Mouse (Mus musculus) intestine, embryonic 16.5 days (tissue): Measurements from ENCODE around the gene Prap1. TPM values are rescaled to one million over a fixed set of nuclear protein-coding genes. Genes with fewer than 3 reads are reported as not detected.
A peak's percentile ranks its signal among the peaks of the same experiment; 100 is the strongest.

Experiments used
- ATAC-seq: fragments of 200-750 bp; cut with Nextera tagmentation; 2 replicates; pipeline ENCODE4 v1.8.0; 2017; ENCODE audit warnings: moderate TSS enrichment, moderate library complexity
- H3K27ac ChIP-seq: fragments of 300-500 bp; sonication (generic); 2 replicates; pipeline ENCODE4 v1.5.1; 2014; ENCODE audit warnings: mild to moderate bottlenecking, low read length
- H3K27me3 ChIP-seq: fragments of 300-500 bp; sonication (generic); replicated peaks from 2 replicates; pipeline ENCODE4 v1.6.1; 2014; ENCODE audit warnings: low read length, control low read depth, mixed read lengths; ENCODE audit not compliant: control insufficient read depth, insufficient read depth
- H3K36me3 ChIP-seq: fragments of 300-500 bp; sonication (generic); 2 replicates; pipeline ENCODE4 v1.6.1; 2014; ENCODE audit warnings: low read length, control low read depth; ENCODE audit not compliant: control insufficient read depth, insufficient read depth
- H3K4me1 ChIP-seq: fragments of 300-500 bp; sonication (generic); 2 replicates; pipeline ENCODE4 v1.6.1; 2014; ENCODE audit warnings: low read length, control low read depth, mixed read lengths; ENCODE audit not compliant: control insufficient read depth, insufficient read depth
- H3K4me2 ChIP-seq: fragments of 300-500 bp; sonication (generic); 2 replicates; pipeline ENCODE4 v1.6.1; 2014; ENCODE audit warnings: low read depth, low read length, control low read depth
- H3K4me3 ChIP-seq: fragments of 300-500 bp; sonication (generic); 2 replicates; pipeline ENCODE4 v1.5.1; 2014; ENCODE audit warnings: mild to moderate bottlenecking, low read length
- H3K9ac ChIP-seq: fragments of 300-500 bp; sonication (generic); 2 replicates; pipeline ENCODE4 v1.6.1; 2014; ENCODE audit warnings: low read depth, low read length
- H3K9me3 ChIP-seq: fragments of 300-500 bp; sonication (generic); 2 replicates; pipeline ENCODE4 v1.6.1; 2016; ENCODE audit warnings: low read length, control low read depth; ENCODE audit not compliant: control insufficient read depth
- WGBS: fragments of 180-500 bp; shearing (Covaris S2); extraction: QIAGEN DNeasy Blood & Tissue Kit; methylation state at CpG from one replicate; pipeline ENCODE4 v1.1.7; 2014; 5-methylcytosine and 5-hydroxymethylcytosine counted together
- polyA plus RNA-seq: library from polyadenylated mRNA; unstranded; fragments of >200 nt; fragmentation: Nextera tagmentation; extraction: Ambion mirVana; gene quantifications from 2 replicates; pipeline ENCODE4 v1.2.1, GENCODE M21; 2015

Prap1 gene
- polyA plus RNA-seq, 1 experiment from 2014 or later: 902 TPM

GRCm38 (mm10) chr7:140080503-140081156 is 12.6 kb upstream of the Prap1 start:
- peak overlapping the region; percentile 25 for H3K4me3 ChIP-seq
- no peak overlapping the region for H3K27ac ChIP-seq
- H3K9me3 ChIP-seq: no peaks in the 10 kb centered on the region
- peak; percentile 70 for ATAC-seq
- H3K27me3 ChIP-seq: peaks cover 28% of the 10 kb centered on the region
- H3K9ac ChIP-seq: 0 out of 2 replicates have a peak overlapping the region, but pooled peaks have one; percentile 33
- no peaks in the 10 kb centered on the region for H3K36me3 ChIP-seq
- peaks cover 3% of the 10 kb centered on the region for H3K4me1 ChIP-seq
- WGBS: 3% methylated on average over 24 of the region's 24 CpGs
- peak overlapping the region; percentile 37 for H3K4me2 ChIP-seq

- Histone ChIP-seq H3K27me3 (peaks cover 26% of the 10 kb centered on the region), H3K27ac (no peak overlapping the region), H3K36me3 (no peaks in the 10 kb centered on the region), H3K4me3 (no peak overlapping the region; the same call in 1 of the 2 replicates), H3K4me2 (no peak overlapping the region), H3K9me3 (no peaks in the 10 kb centered on the region), H3K4me1 (peaks cover 3% of the 10 kb centered on the region), H3K9ac (no peak overlapping the region)
- 26% methylated on average over 20 of the region's 20 CpGs for WGBS
- ATAC-seq: no peak
Measured at GRCm38 (mm10) chr7:140081408-140082241, 11.6 kb upstream of the Prap1 start.

GRCm38 (mm10) chr7:140082242-140082678 is 10.9 kb upstream of the Prap1 start, which contains the start of gene Caly:
TSS of gene Caly (minus strand) at chr7:140082548.
- Histone ChIP-seq H3K4me1 (peaks cover 3% of the 10 kb centered on the region), H3K9me3 (no peaks in the 10 kb centered on the region), H3K27ac (no peak within 1 kb of the TSS), H3K9ac (no peak within 1 kb of the TSS), H3K27me3 (peaks cover 26% of the 10 kb centered on the region), H3K4me2 (no peak within 1 kb of the TSS), H3K36me3 (no peaks in the 10 kb centered on the region), H3K4me3 (no peak within 1 kb of the TSS)
- 0 out of 2 replicates have a peak, but pooled peaks have one; percentile 45 for ATAC-seq
- 5% methylated on average over 18 of the region's 18 CpGs for WGBS

GRCm38 (mm10) chr7:140090601-140091000 is 2.6 kb upstream of the Prap1 start:
- Histone ChIP-seq H3K4me2 (no peak overlapping the region), H3K9ac (no peak overlapping the region), H3K27ac (no peak overlapping the region), H3K4me1 (peaks cover 13% of the 10 kb centered on the region), H3K36me3 (no peaks in the 10 kb centered on the region), H3K27me3 (no peaks in the 10 kb centered on the region), H3K9me3 (no peaks in the 10 kb centered on the region), H3K4me3 (no peak overlapping the region)
- WGBS: 73% methylated on average over 10 of the region's 10 CpGs
- ATAC-seq: no peak

- 33% methylated on average over 5 of the region's 5 CpGs for WGBS
- no peaks in the 10 kb centered on the region for H3K9me3 ChIP-seq
- peak overlapping the region; percentile 46 for H3K4me3 ChIP-seq
- H3K36me3 ChIP-seq: no peaks in the 10 kb centered on the region
- H3K27ac ChIP-seq: peak overlapping the region; percentile 48
- H3K9ac ChIP-seq: peak overlapping the region; percentile 48
- no peaks in the 10 kb centered on the region for H3K27me3 ChIP-seq
- peak; percentile 43 for ATAC-seq
- H3K4me2 ChIP-seq: peak overlapping the region; percentile 57
- H3K4me1 ChIP-seq: peaks cover 14% of the 10 kb centered on the region
Measured at GRCm38 (mm10) chr7:140094954-140095353, 1.8 kb downstream of the Prap1 start.

GRCm38 (mm10) chr7:140095556-140095955 is 2.4 kb downstream of the Prap1 start:
- WGBS: 43% methylated on average over 1 of the region's 1 CpGs
- peak; percentile 12 for ATAC-seq
- Histone ChIP-seq H3K9ac (0 out of 2 replicates have a peak overlapping the region, but pooled peaks have one; percentile 12), H3K4me2 (peak overlapping the region; percentile 57), H3K27me3 (no peaks in the 10 kb centered on the region), H3K36me3 (no peaks in the 10 kb centered on the region), H3K9me3 (no peaks in the 10 kb centered on the region), H3K27ac (no peak overlapping the region), H3K4me1 (peaks cover 14% of the 10 kb centered on the region), H3K4me3 (peak overlapping the region; percentile 46)

- Histone ChIP-seq H3K36me3 (no peaks in the 10 kb centered on the region), H3K9me3 (no peaks in the 10 kb centered on the region), H3K4me2 (no peak overlapping the region), H3K27ac (no peak overlapping the region), H3K9ac (no peak overlapping the region), H3K27me3 (no peaks in the 10 kb centered on the region), H3K4me3 (no peak overlapping the region), H3K4me1 (peaks cover 14% of the 10 kb centered on the region)
- ATAC-seq: no peak
Measured at GRCm38 (mm10) chr7:140096055-140096454, 2.9 kb downstream of the Prap1 start.

- no peaks in the 10 kb centered on the region for H3K9me3 ChIP-seq
- no peak overlapping the region for H3K4me2 ChIP-seq
- WGBS: 96% methylated on average over 1 of the region's 1 CpGs
- H3K9ac ChIP-seq: no peak overlapping the region
- no peaks in the 10 kb centered on the region for H3K36me3 ChIP-seq
- no peak overlapping the region for H3K27ac ChIP-seq
- ATAC-seq: no peak
- no peak overlapping the region for H3K4me3 ChIP-seq
- peaks cover 18% of the 10 kb centered on the region for H3K4me1 ChIP-seq
- H3K27me3 ChIP-seq: no peaks in the 10 kb centered on the region
Measured at GRCm38 (mm10) chr7:140098466-140098865, 5.3 kb downstream of the Prap1 start.

GRCm38 (mm10) chr7:140101498-140101897 is 8.3 kb downstream of the Prap1 start:
- ATAC-seq: peak; percentile 31
- whole genome bisulfite sequencing: 77% methylated on average over 10 of the region's 10 CpGs

More at GRCm38 (mm10) chr7:140101498-140101897, 8.3 kb downstream of the Prap1 start:
- Histone ChIP-seq H3K4me1 (peaks cover 8% of the 10 kb centered on the region; the same call in 1 of the 2 replicates), H3K27ac (peak overlapping the region; percentile 90), H3K4me3 (peak overlapping the region; percentile 56), H3K27me3 (no peaks in the 10 kb centered on the region), H3K4me2 (peak overlapping the region; percentile 83), H3K36me3 (no peaks in the 10 kb centered on the region), H3K9ac (peak overlapping the region; percentile 75), H3K9me3 (no peaks in the 10 kb centered on the region)
